Mouse (Mus musculus) left cerebral cortex, postnatal 14 days (tissue): Measurements from ENCODE around the gene Slc25a39. TPM values are rescaled to one million over a fixed set of nuclear protein-coding genes. Genes with fewer than 3 reads are reported as not detected.
"Not testable (repeated sequence)": the region's sequence is repeated elsewhere in the genome, so short reads cannot be mapped to it uniquely, and the experiment has no call there.

ENCODE experiments used
- DNase-seq, 2 experiments: peaks; one replicate each; pipeline ENCODE4 v3.0.0; 2021 to 2022; ENCODE audit warnings: low spot score in 2 of 2, mixed read lengths in 1 of 2
- intact Hi-C: fragments of 180-260 bp; cut with DNase I; formaldehyde crosslinking; loops from one replicate; pipeline ENCODE4 v1.15.1; 2025
- total RNA-seq, 2 experiments: library from RNA; stranded (reverse); gene quantifications; 2 replicates each; pipeline ENCODE4 v1.2.3; 2021

Slc25a39 gene
- total RNA-seq, 2 experiments from 2014 or later, result 71.0 to 71.3 TPM

GRCm38 (mm10) chr11:102401898-102402500 is 5.7 kb downstream of the Slc25a39 start:
- intact Hi-C loops, result no loop called here
- DNase-seq, result peak in 1 of 2 experiments; percentile 5

GRCm38 (mm10) chr11:102400513-102401084 is 7.1 kb downstream of the Slc25a39 start:
- intact Hi-C loops, result no loop called here
- DNase-seq, result no peak

GRCm38 (mm10) chr11:102399610-102400072 is 8.1 kb downstream of the Slc25a39 start:
- intact Hi-C loops, result loop anchor here (5.0 kb wide), 1 partner anchor 33 kb away; the partner anchor contains the start of gene Grn
- DNase-seq, result peak in 1 of 2 experiments; percentile 13

GRCm38 (mm10) chr11:102399107-102399506 is 8.6 kb downstream of the Slc25a39 start:
- intact Hi-C loops, result loop anchor here (5.0 kb wide), 1 partner anchor 33 kb away; the partner anchor contains the start of gene Grn
- DNase-seq, result no peak

GRCm38 (mm10) chr11:102398007-102398825 is 9.5 kb downstream of the Slc25a39 start:
- peak in 1 of 2 experiments; percentile 84 for DNase-seq
- intact Hi-C loops, result loop anchor here (5.0 kb wide), 1 partner anchor 34 kb away; the partner anchor contains the start of gene Grn

- intact Hi-C loops, result loop anchor here (5.0 kb wide), 1 partner anchor 36 kb away; the partner anchor contains the start of gene Grn
- peak in 1 of 2 experiments; percentile 70 for DNase-seq
Observed at GRCm38 (mm10) chr11:102396671-102397141, 11.0 kb downstream of the Slc25a39 start.

- intact Hi-C loops, result loop anchor here (5.0 kb wide), 1 partner anchor 36 kb away; the partner anchor contains the start of gene Grn
- peak in 1 of 2 experiments; percentile 19 for DNase-seq
Observed at GRCm38 (mm10) chr11:102396263-102396662, 11.5 kb downstream of the Slc25a39 start.

GRCm38 (mm10) chr11:102395250-102395649 is 12.5 kb downstream of the Slc25a39 start:
- intact Hi-C loops, result loop anchor here (2.0 to 5.0 kb wide), 2 partner anchors 37 to 76 kb away; partner anchors contain the start of genes Grn and Ubtf
- no peak for DNase-seq

GRCm38 (mm10) chr11:102394421-102395124 is 13.2 kb downstream of the Slc25a39 start:
- peak in 1 of 2 experiments; percentile 23 for DNase-seq
- intact Hi-C loops, result loop anchor here (2.0 to 5.0 kb wide), 2 partner anchors 38 to 76 kb away; partner anchors contain the start of genes Grn and Ubtf

- DNase-seq, result peak; percentile 50 to 68
- intact Hi-C loops, result loop anchor here (2.0 kb wide), 1 partner anchor 75 kb away; the partner anchor contains the start of gene Ubtf
Observed at GRCm38 (mm10) chr11:102393719-102394420, 13.9 kb downstream of the Slc25a39 start.

- intact Hi-C loops, result no loop called here
- peak; percentile 96 to 98 for DNase-seq
Observed at GRCm38 (mm10) chr11:102393238-102393634, 14.5 kb downstream of the Slc25a39 start, which contains the start of gene Rundc3a. Rundc3a (plus strand) TSS chr11:102393403.

GRCm38 (mm10) chr11:102392441-102393237 is 15.1 kb downstream of the Slc25a39 start:
- intact Hi-C loops, result no loop called here

GRCm38 (mm10) chr11:102389436-102389835 is 18.3 kb downstream of the Slc25a39 start:
- DNase-seq, intact Hi-C loops: not testable (repeated sequence)

More at GRCm38 (mm10) chr11:102392441-102393237, 15.1 kb downstream of the Slc25a39 start:
- no peak for DNase-seq

GRCm38 (mm10) chr11:102386121-102386520 is 21.6 kb downstream of the Slc25a39 start:
- DNase-seq, result no peak
- intact Hi-C loops, result no loop called here

- intact Hi-C loops, result no loop called here
- DNase-seq, result no peak
Observed at GRCm38 (mm10) chr11:102385075-102385474, 22.7 kb downstream of the Slc25a39 start.

- intact Hi-C loops, result no loop called here
- DNase-seq, result peak in 1 of 2 experiments; percentile 62
Observed at GRCm38 (mm10) chr11:102384418-102384817, 23.3 kb downstream of the Slc25a39 start.
